Mouse (Mus musculus) lung, postnatal 25 days (tissue): ENCODE results near the gene Slc22a15.

Experiments
- DNase-seq: peaks from one replicate; pipeline ENCODE4 v3.0.0; 2022; ENCODE audit warnings: low spot score

Gene Slc22a15

DNA sequence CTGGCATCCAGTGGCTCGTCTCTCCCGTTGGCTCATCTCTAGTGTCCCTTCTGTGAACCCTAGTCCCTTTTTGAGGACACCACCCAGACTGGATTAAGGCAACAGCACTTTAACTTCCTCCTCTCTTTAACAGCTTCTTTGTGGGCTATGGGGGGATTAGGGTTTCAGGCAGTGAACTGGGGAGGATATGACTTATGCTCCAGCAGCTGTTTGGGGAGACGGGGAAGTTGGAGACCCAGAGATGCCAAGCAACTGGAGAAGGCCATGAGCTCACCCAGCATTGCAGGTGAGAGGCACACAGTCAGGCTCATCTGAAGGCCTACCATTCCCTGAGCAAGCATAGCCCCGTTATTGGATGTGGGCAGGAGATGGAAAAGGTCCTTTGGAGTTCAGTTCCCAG lies 112.3 kb downstream of the Slc22a15 start:
- DNase-seq = no peak

DNA sequence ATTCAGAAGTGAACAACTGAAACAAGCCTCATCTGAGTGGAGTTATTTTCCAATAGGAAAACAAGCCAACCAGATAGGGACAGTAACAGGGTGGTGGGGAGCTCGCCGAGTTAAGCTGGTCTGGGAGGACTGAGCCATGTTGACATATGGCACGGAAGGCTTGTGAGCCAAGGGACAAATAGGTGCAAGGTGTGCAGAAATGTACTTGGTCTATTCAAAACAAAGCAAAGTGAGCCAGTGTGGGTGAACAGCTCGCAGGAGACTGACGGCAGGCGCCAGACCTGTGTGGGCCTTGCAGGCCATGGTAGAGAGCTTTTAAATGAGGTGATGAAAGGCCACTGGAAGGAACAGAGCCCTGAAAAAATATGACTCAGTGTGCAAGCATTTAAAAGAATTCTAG lies 116.6 kb downstream of the Slc22a15 start:
- DNase-seq = no peak

DNA sequence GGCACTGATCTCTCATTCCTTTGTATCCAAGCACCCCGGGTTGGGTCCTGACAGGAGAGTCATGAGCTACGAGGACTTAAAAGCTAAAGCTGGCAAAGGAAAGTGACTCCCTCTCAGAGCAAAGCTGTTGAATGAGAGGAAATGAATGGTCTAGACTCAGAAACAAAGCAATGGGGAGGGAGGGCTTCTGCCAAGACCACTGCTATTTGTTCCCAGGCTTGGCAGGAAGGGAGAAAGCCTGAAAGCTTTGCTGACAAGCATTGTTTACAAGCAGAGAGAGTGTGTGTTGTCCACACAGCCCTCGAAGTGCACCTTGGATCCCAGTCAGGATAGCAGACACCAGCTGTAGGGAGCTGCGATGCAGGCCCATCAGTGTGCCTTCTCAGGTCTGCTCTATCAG lies 117.3 kb downstream of the Slc22a15 start:
- DNase-seq = peak; percentile 27

DNA sequence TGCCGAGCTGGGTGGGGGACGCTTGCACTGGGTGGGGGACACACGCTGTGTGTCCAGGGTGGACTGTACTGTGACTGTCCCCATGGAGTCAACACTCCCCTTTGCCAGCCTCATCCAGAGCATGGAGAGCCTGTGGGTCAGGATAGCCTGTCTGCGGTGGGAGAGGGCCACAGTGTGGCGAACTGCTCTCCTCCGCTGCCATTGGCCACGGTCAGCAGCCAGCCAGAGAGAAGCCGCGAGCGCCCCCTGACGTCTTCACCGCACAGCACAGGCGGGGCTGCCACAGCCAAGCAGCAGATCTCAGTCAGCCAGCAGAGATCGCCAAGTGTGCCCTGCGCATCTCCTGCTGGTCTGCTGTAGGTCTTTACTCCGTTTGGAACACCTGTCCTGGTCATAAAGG lies 118.1 kb downstream of the Slc22a15 start:
- DNase-seq = peak; percentile 90
